Mouse (Mus musculus) adrenal gland, adult 8-10 months (tissue): ENCODE results near the gene Dnajc3. TPM values are rescaled to one million over a fixed set of nuclear protein-coding genes. Genes with fewer than 3 reads are reported as not detected.

Source experiments
- DNase-seq: peaks from one replicate; pipeline ENCODE4 v3.0.0; 2022
- total RNA-seq, 4 experiments: library from RNA; stranded (reverse); gene quantifications; 2 replicates each; pipeline ENCODE4 v1.2.4; 2022

The Dnajc3 gene
- 10 to 100 TPM; 63.6 to 72.6 (median 67.7) TPM for total RNA-seq

DNA sequence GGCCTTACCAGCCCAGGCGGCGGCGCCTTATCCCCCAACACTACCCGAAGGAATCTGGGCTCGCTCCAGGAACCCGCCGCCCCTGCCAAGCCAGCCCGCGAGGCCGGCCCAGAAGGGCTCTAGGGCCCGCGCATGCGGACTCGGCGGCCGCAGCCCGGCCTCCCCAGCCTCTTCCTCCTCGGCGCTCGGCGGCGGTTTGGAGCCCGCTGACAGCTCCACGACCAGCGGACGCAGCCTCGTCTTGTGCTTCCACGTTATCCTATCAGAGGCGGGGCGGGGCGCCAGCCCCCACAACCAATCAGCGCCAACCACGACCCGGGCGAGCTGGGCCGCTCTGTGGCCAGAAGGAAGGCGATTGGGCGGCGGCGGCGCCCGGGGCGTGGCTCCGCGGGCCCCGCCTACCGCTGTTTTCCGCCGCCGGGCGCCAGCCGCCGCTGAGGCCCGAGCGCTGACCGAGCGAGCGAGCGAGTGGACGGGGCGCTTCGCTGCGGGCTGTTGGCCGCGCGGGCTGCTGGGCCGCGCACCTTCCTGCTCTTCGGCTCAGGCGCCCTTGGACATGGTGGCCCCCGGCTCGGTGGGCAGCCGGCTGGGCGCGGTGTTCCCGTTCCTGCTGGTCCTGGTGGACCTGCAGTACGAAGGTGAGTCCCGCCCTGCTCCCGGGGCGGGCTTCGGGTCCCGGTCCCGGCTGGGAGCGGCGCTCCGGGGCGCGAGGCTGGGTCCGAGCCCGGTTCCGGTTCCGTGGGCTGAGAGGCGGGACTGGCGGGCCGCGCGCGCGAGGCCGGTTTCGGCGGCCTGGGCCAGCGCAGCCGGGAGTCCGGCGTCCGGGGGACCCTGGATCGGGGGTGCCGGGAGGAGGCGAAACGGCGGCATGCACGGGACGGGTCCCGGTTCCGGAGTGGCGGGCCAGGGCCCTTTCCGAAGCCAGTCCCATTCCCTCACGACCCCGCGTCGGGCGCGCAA, at the start of gene Dnajc3:
Gene Dnajc3, plus strand, starts transcription at position 444 of the 960 bp plus-strand sequence.
- DNase-seq: peak; percentile 99

DNA sequence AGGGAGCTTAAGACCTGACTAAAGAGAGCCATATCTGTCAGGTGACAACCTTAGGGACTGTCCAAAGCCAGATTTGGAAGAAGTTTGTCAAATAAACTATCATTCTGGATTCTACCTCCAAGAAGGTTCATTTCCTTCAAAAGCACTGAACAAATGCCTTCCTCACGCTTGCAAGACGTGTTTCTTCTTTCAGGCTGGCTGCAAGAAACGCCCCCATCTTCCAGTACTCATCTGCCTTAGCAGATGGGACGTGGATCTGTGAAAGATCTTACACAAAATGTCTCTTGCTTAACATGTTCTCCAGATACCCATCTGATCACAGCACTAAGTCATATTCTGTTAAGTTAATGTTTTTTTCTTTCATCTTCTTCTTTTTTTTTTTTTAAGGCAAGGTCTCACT, 47.7 kb upstream of the Dnajc3 start:
- no peak for DNase-seq

DNA sequence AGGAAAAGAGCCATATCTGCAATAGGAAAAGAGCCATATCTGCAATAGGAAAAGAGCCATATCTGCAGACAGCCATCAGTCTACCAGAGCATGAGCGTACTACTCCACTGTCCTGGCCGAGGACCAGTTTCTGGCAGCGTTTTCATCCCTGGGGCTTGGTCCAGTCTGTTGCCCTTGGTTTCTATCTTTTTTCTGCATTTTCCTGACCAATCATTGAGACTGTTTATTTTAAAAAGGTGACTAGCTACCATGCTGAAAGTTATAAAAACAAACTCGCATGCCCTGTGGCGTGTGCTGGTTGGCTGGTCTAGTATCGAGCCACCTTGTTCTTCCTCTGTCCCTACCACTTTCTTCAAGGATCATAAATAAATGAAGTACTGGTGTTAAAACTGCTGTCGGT, 42.5 kb upstream of the Dnajc3 start:
- DNase-seq: no peak

DNA sequence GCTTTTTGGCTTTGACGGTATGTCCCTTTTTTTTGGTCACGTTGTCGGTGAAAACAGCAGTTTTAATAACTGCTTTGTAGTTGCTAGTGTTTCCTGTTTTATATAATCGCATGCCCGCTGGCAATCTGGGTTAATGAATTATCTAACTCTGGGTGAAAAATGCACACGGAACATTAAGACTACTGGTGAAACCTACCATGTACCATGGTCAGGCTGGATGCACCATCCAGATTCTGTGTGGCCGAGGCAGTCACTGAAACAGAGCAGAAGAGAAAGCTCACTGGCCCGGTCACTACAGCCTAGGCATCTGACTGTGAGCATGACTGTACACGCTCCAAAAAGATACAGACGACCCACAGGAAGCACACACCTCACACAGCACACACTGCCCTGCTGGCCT, 42.1 kb upstream of the Dnajc3 start:
- DNase-seq: no peak

DNA sequence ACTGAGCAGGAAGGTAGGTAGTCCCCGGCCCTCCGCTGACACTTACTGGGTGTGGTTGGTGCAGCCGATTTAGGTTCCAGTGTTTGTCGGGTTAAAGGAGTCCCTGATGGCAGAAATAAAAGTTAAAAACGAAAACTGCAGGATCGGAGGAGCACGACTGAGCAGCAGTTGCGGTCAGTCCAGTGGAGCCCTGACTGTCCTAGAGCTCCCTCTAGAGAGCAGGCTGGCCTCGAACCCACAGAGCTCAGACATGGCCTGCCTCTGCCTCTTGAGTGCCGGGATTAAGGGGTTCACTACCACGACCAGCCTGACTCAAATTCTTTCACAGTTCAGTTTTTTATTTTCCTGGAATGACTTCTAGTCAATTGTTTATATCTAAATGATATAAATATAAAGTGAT, 37.8 kb upstream of the Dnajc3 start:
- no peak for DNase-seq

DNA sequence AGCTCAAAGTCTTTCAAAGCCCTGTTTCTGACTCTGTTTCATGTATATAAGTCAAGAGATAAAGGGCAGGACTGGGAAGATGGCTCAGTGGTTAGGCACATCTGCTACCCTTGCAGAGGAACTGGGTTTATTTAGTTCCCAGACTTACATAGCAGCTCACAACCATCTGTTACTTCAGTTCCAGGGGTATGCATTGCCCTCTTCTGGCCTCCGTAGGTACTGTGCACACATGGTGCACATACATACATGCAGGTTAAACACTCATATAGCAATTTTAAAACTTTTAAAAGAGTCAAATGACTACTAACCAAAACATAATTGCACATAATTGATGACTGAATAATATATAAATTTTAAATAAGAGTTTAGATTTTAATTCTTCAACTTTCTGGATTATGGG, 36.9 kb upstream of the Dnajc3 start:
- DNase-seq: no peak

DNA sequence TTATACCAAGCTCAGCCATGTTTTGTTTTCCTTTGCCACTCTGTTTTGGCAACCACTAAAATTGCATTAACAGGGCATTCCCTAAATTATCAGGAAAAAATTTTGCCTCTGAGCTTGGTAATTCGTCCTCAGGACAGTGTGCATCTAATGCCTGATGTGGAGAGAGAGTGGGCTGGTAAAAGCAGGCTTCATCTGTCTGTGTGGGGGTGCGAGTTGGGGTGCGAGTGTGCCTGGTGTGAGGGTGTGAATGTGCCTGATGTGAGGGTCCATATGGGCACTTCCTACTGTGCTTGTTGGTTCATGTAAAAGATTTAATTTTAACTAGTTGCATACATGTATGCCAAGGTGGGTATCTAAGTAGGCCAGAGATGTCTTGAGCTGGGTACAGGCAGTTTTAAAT, 34.4 kb upstream of the Dnajc3 start:
- no peak for DNase-seq

DNA sequence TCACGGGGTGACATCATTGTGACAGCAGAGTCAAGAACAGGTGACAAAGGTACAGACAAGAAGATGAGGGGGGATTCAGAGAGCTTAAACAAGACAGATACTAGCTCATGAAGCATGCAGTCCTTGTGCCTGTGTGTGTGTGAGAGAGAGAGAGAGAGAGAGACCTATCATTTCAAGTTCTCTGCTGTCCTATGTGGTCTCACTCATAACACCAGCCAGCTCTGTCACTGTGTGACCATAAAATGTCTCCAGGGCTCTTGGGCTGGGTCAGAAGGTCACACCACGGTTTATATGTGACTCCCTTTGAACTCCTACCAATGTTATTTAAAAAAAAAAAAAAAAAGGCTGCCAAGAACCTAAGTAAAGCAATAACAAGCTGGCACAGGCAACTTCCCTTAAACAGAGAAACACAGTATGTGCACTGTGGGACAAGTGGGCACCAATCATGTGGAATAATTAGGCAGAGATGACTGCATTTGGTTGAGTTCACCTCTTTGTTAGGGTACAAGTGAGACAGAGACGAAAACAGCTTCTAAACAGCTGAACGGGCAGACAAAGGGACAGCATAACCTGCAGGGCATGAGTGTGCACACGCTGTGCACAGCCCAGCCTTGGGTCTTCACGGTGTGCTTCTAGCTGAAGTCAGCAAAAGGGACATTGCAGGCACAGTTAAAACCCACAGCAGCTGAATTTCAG, 33.8 kb upstream of the Dnajc3 start:
- DNase-seq: no peak

DNA sequence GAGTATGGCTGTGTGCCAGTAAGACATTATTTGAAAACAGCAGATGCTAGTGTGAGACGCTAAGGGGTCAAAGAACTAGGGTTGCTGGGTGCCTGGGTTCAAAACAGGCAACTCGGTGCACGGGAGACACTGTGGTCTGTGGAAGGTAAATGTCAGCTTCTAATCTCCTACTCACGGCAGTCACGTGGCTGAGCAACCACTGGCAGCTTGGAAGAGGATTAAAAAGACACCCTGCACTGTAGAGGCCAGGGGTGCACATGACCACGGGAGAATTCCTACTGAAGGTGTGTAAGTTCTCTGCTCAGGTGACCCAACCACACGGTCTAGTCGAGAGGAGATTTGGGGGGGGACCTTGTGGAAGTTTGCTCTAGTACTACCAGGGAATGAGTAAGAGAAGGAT, 30.2 kb upstream of the Dnajc3 start:
- DNase-seq: no peak

DNA sequence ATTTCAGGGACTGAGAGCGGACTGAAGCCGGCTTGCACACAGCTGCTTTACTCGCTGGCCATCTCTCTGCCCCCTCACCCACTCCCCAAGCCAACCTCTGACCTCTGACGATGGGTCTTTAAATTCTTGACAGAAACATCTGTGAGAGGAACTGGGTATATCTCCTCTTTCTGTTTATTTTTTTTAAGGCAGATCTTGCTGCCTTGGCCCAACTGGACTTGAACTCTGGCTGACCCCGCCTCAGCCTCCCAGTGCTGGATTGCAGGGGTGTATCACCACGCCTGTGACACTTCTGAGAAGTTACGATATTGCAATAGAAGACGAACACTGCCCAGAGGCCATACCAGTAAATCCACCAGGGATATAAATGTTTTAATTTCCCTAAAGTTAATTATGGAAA, 27.9 kb upstream of the Dnajc3 start:
- no peak for DNase-seq

DNA sequence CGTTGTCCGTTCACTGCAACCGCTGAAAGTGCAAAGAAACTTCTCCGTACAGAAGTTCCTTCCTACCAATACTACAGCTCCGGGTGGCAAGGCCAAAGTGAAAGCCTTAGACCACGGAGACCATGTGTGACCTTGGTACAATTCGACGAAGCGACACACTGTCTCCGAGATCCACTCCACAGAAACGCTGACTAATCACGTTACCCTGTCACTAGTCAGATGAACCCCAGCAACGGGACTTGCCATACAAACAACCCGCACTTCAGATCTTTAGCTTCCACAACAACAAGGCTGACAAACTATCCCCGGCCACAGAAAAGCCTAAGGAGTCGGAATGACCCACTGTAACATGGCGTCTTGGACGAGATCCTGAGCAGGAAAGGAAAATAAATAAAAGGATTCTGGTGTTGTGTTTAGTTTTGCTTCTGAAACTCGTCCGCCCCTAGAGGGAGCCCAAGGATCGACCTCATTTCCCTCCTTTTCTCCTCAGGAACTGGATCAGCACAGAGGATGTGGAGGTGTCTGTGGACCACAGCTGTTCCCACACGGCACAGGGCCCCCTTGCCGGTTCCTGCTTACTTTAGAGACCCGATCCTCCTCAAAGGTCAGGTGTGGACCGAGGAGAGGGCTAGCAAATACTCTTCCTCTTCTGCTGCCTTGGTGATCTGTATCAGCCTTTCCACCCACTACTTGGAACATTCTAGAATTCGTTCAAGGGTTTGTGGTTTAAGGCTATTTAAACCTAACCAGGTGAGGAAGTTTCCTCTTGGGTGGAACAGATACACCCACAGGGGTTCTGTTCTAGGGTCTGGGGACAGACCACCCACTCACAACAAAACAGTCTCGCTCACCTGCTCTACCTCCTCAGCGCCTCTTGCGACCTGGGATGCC, 27.2 kb upstream of the Dnajc3 start:
- DNase-seq: peak; percentile 58

DNA sequence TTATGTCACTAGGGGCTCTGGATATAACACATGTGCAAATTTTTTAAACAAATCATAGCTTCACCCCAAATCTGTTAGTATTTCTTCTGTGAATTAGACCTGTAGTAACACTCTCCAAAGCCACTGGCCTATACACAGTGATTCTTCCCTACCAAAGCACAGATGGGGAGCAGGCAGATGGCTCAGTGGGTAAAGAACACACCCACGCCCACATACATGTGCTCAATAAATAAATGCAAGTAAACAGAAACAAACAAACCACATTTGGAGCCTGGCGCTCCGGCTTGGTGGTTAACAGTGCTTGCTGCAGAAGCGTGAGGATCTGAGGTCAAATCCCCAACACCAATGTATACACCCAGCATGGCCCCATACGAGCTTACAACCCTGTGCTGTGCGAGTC, 26.3 kb upstream of the Dnajc3 start:
- no peak for DNase-seq

DNA sequence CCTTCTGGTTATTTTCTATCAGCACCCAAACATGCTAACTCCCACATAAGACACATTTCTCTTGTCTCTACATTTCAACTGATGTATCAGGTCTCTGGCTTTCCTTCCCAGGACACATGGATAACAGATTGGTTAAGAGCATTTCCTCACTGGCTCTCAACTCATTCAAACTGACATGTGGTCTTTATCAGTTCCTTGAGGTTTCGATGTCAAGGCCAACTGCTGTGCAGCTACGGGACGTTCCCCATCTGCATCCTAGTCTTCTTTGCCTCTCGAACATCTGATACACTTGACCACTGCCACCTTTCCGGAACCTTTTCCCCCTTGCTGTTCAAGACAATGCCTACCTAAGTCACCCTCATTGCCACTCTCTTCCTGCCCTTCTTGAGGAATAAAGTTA, 24.1 kb upstream of the Dnajc3 start:
- DNase-seq: no peak

DNA sequence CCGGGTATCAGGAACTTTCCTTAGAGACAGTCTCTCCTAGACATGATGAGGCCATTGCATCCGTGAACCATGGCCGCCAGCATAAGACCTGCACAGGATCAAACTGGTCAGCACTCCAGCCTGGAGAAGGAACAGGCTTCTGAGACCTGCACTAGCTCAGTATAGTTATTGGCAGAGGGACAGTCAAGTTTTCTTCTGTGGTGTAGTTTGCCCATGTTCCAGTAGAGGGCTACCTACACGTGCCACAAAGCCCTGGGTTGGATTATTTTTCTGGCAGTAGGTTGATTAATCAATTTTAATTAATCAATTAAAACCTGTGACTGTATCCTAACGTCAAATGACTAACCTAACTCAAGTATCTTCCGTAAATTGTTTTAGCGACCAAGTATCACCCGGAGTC, 18.8 kb upstream of the Dnajc3 start:
- no peak for DNase-seq

DNA sequence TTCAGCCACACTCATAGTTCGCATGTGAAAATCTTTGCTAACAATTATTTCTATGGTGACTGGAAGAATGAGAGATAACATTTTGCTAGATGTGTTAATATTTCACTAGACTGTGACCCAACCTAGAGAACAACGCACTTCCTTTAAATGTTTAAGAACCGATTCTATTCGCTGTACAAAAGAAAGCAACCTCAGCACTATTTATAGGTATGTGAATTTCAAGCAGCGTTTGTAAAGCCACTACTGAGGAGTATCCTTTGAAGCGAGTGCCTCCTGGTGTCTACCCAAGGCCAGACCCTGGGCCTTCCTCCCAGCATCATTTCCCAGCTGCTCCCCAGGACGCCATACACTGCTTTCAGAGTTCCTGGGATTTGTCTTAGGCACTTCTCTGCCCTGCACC, 17.1 kb upstream of the Dnajc3 start:
- DNase-seq: no peak

DNA sequence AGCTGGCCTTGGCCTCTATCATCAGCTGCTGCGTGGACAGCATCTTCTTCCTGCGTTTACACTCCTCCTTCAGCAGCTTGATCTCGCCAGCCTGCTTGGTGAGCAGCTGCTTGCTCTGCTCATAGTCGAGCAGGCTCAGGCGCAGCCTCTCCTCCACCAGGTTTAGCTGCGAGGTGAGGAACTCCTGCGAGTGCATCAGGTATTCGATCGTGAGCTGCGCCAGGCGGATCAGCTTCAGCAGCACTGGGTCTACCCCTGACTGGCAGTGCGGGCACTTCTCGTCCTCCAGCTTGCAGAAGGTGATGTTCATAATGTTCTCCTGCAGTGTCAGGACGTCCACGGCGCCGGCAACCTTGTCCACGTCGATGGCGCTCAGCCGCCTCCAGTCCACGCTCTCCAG, 15.5 kb upstream of the Dnajc3 start:
- DNase-seq: no peak

DNA sequence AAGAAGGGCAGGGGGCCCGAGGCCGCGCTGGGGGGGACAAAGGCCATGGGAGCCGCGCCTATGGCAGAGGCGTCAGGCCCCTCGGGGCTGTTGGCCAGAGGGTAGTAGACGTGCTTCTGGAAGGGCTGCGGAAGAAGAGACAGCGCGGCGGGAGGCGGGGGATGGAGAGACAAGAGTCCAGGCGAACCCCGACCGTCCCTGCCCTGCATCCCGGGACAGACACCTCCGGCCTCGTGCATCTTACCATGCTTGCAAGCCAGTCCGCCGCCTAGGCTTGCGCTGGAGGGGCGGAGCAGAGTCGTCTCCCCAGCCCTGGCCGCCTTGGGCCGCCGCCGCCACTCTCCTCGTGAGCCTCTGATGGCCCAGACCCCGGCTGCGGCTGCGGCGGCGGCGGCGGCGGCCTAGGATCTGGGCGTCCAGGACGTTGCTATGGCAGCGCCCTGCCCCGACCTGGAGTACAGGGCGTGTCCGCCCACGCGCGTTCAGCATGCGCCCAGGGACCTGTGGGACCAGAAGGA, 15.1 kb upstream of the Dnajc3 start:
- no peak for DNase-seq

DNA sequence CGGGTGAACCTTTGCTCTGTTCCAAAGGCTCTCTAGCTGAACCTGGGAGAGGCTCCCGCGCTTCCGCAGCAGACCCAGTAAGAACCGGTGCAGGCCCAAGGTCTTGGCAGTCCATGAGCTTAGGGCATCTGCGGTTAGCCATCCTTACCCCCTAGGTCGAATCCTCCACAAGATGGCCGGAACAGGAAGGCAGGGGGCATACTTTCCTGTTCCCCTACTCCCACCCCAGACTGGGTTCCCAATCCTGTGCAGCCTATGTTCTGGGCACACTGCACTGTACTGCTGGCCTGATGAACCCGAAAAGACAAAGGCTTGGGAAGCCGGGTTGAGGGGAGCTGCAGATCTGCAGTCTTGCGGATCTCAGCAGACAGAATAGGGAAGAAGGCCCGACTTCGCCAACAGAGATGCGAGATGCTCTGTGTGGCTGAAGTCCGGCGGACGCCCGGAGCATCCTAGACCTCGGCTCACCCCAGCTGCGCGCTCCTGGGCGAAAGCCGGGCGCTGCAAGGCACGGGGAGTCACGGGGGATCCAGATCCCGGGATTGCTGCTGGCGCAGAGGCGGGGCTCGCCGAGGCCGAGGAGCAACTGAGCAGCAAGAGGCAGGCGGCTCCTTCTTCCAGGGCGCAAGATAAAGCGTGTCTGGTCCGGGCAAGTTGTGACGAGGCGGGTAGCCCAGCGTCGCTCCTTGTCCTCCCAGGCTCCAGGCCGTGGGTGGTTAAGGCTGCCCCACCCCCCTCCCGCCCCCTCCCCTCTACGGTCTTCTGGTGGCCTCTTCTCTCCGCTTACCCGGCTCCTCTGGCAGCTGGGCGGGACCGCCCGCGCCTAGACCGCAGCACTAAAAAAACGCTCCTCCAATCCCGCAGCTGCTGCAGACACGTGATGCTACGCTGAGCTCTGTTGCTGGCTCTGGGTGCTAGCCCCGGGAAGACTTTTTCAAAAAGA, 12.8 kb upstream of the Dnajc3 start, which contains the start of gene Dzip1:
Gene Dzip1, minus strand, starts transcription at position 788 of the 943 bp plus-strand sequence.
- peak; percentile 65 for DNase-seq

DNA sequence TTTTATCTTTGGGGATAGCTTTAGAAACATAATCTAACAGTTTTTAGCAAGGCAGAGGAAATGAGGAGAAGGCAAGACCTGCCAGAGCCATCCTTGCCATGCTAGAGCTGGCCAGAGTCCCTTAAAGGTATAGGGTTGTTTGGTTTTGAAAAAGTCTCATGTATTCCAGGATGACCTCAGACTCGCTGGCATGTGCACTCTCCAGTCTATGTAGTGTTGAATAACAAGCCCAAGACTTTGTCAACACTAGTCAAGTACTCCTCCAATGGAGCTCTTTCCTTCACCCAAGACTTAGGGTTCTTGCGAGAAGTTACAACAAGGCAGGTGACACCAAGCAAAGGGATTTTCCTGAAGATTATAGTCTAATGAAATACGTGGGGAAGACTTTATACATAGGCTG, 9.2 kb upstream of the Dnajc3 start:
- DNase-seq: no peak

DNA sequence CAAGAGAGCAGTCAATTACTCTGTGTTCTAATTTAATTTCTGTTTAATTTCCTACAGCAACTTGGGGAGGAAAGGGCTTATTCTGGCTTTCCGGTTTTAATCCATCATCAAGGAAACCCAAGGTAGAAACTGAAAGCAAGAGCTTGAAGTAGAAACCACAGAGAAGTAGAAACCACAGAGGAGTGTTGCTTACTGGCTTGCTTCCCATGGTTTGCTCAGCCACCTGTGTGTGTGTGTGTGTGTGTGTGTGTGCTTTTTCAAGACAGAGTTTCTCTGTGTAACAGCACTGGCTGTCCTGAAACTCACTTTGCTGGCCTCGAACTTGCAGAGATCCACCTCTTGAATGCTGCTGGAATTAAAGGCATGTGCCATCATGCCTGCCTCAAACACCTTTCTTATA, 8.0 kb upstream of the Dnajc3 start:
- no peak for DNase-seq

DNA sequence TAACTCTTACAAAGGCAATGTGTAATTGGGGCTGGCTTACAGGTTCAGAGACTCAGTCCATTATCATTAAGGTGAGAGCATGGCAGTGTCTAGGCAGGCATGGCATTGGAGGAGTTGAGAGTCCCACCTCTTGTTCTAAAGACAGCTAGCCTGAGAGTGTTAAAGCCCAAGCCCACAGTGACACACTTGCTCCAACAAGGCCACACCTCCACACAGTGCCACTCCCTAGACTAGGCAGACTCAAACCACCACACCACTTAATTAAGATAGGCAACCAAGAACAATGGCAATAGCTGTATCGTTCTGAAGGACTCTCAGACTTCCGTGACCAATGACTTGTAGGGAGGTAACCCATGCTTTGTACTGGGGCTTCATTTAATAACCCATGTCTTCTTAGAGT, 7.0 kb upstream of the Dnajc3 start:
- DNase-seq: no peak
